Mouse (Mus musculus): ENCODE results near the gene Tbata.

DNA sequence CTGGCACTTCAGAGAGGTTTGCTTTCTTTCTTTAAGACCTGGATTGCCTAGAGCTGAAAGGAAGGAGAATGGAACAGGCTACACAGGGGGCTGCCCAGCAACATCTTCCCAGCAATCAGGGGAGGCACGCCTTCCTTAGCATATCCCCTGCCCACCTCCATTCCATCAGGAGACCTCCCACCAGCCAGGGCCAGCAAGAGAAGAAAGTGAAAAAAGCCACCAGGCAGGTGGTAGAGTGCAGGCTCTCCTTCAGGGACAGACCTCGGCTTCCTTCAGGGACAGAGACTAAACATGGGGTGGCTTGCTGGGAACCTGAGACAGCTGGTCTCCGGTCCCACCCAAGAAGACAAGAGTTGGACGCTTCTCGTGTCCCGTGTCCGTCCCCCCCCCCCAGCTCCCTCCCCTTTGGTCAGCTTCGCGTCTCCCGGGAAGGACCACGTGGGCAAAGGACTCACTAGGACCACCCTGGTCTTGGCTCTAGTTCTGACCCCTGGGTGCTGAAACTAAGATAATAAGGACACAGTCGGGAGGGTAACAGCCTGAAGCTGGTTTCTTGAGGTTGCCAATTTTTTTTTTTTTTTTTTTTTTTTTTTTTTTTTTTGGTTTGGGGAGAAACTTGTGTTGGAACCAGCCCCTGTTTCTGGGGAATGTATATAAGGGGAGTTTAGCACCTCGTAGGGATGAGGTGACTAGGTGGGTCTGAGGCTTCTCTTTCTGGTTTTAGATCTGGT, 3.1 kb downstream of the Tbata start:
- no peak for TF ChIP-seq CTCF (IDR thresholded peaks at IDR 0.05; ENCODE audit: low read depth)
- TF ChIP-seq EP300 (IDR thresholded peaks at IDR 0.05; ENCODE audit: low read depth) = no peak

Data from liver, postnatal 0 days (tissue).